Mouse (Mus musculus): Measurements from ENCODE around the gene Neu2. TPM values are rescaled to one million over a fixed set of nuclear protein-coding genes. Genes with fewer than 3 reads are reported as not detected.

Neu2 gene
- polyA plus RNA-seq, 1 experiment, result 10.1 TPM

DNA sequence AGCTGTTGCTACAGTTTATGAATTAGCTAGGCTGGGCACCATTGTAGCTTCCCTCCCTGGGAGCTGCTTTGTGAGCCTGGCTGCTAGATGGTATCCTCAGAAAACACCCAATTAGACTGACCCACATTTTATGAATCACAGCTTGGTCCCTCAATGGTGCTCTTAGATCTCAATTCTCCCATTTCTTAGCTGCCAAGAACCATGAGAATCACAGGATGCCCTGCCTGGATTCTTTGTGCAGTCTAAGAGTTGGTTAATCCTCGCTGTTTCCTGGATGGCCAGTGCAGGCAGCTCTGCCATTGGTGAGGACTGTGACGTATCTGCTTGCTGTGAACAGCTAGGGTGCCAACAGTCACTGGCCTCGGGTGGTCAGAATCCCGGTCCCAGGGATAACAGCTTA, 16.1 kb upstream of the Neu2 start:
- 68% methylated on average over 4 of the region's 4 CpGs for WGBS
- no peak for DNase-seq
- Histone ChIP-seq H3K4me3 (replicated peaks; ENCODE audit: extremely low read depth, low read depth, low read length) (no peak overlapping the region), H3K4me1 (ENCODE audit: control insufficient read depth, insufficient read depth, low read length) (no peaks in the 10 kb centered on the region)
- TF ChIP-seq CTCF (IDR thresholded peaks at IDR 0.05; ENCODE audit: insufficient read depth, low read length), result no peak
- TF ChIP-seq POLR2A (IDR thresholded peaks at IDR 0.05; ENCODE audit: borderline replicate concordance, extremely low read depth, low read depth, low read length), result no peak

DNA sequence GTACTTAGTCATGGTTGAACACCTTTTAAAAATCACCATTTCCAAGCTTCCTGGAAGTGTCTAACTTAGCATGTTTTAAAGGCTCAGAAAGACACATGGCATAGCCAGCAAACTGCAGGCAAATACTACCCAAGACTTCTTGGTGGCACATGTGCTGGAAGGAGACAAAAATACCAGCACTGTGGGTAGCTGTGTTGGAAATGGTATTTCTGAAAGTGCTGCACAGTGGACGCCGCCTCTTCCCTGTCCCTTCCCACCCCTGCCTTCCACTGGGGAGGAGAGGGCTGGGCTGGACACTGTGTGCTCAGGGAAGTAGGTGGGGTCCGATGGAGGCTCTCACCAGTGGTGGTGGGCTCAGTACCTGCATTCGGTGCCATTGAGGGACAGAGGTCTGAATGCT, 4.2 kb upstream of the Neu2 start:
- no peak overlapping the region for H3K4me3 ChIP-seq (replicated peaks; ENCODE audit: extremely low read depth, low read depth, low read length)
- WGBS, result 94% methylated on average over 4 of the region's 4 CpGs
- TF ChIP-seq POLR2A (IDR thresholded peaks at IDR 0.05; ENCODE audit: borderline replicate concordance, extremely low read depth, low read depth, low read length), result no peak
- TF ChIP-seq CTCF (IDR thresholded peaks at IDR 0.05; ENCODE audit: insufficient read depth, low read length), result no peak
- H3K4me1 ChIP-seq (ENCODE audit: control insufficient read depth, insufficient read depth, low read length), result no peaks in the 10 kb centered on the region; the same call in 1 of the 2 replicates
- no peak for DNase-seq

DNA sequence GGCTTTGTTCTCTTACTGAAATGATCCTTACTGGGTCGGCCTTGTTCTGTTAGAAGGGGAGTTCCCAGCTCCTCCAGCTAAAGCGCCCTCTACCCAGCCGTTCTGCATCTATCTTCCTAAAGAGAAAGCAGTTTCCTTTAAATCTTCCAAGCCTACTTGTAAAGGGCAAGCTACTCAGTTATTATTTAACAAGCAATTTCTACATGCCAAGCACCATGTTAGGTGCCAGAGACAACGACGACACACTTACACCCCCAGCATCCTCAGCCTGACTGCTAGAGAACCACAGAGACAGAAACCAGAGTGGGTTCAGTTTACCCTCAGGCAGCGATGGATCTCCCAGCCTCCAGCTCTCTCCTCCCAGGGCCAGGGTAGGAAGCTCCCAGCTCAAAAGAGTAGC, 1.8 kb upstream of the Neu2 start:
- Histone ChIP-seq H3K4me1 (ENCODE audit: control insufficient read depth, insufficient read depth, low read length) (no peaks in the 10 kb centered on the region; the same call in 1 of the 2 replicates), H3K4me3 (replicated peaks; ENCODE audit: extremely low read depth, low read depth, low read length) (no peak overlapping the region)
- WGBS, result 63% methylated on average over 6 of the region's 6 CpGs
- TF ChIP-seq CTCF (IDR thresholded peaks at IDR 0.05; ENCODE audit: insufficient read depth, low read length), result no peak
- TF ChIP-seq POLR2A (IDR thresholded peaks at IDR 0.05; ENCODE audit: borderline replicate concordance, extremely low read depth, low read depth, low read length), result no peak
- DNase-seq, result no peak

DNA sequence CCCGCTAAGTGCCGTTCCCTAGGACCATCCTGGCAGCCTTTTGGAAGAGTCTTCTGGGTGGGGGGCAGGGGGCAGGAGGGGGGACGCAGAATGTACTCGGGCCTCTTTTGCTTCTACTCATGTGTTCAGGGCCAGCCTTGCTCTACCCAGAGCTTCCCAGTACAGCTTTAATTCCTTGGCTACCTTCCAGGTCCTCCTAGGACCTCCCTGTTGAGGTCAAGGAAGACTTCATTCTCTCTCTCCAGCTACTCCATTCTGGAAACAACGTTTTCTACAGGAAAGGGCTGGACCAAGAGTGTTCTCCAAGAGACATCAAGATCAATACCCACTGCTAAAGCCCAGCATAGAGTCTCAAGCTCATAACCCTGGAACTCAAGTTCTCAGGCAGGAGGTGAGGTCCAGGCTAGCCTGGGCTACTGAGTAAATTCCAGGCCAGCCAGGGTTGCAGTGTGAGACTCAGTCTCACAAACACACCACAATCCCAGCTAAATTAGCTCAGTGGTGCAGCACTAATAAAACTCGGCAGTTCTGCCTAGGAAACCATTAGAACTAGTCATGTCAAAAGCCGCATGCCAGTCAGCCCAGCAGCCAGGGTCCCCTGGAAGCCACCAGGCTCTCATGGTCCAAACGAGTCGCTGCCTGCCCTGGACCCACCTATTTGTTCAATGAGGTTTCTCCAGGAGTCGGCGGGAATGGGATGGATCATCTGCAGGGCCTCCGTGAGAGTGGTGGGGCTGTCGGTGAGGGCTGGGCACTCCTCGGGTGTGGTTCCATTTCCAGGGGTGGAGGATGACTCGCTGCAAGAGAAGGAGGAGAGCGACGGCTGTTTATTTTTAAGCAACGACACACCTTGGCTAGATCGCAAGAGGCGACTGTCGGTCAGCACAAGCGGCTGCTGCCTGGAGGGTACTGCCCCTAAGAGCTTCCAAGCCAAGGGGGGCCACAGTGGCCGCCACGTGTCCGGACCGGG, 813 bp upstream of the Neu2 start:
- H3K4me1 ChIP-seq (ENCODE audit: control insufficient read depth, insufficient read depth, low read length), result no peaks in the 10 kb centered on the region; the same call in 1 of the 2 replicates
- H3K4me3 ChIP-seq (replicated peaks; ENCODE audit: extremely low read depth, low read depth, low read length), result no peak overlapping the region
- TF ChIP-seq POLR2A (IDR thresholded peaks at IDR 0.05; ENCODE audit: borderline replicate concordance, extremely low read depth, low read depth, low read length) (no peak), CTCF (IDR thresholded peaks at IDR 0.05; ENCODE audit: insufficient read depth, low read length) (no peak)
- 20% methylated on average over 26 of the region's 26 CpGs for WGBS
- DNase-seq, result no peak

DNA sequence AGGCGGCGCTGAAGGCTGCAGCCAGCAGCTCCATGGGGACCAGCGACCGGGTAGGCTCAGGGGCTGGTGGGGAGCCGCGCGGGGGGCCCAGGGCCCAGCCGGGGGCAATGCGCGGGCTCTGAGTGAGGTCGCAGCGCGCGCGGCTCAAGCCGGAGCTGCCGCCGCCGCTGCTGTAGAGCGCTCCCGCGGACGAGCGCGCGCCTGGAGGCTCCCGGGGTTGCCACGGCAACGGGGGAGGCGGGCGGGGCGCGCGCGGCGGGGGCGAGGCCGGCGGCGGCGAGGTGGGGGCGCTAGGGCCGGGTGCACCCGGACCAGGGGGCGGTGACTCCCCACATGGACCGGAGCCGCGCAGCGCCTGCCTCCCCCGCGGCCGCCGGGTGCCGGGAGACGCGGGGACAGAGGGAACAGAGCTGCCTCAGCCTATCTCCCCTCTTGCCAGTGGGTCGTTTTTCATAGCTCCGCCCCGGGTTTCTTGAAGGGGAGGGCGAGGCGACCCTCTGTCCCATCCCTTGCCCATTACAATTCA, 540 bp downstream of the Neu2 start:
- TF ChIP-seq CTCF (IDR thresholded peaks at IDR 0.05; ENCODE audit: insufficient read depth, low read length), result no peak
- TF ChIP-seq POLR2A (IDR thresholded peaks at IDR 0.05; ENCODE audit: borderline replicate concordance, extremely low read depth, low read depth, low read length), result no peak
- no peaks in the 10 kb centered on the region; the same call in 1 of the 2 replicates for H3K4me1 ChIP-seq (ENCODE audit: control insufficient read depth, insufficient read depth, low read length)
- under 1% methylated on average over 53 of the region's 61 CpGs for WGBS
- no peak for DNase-seq
- no peak overlapping the region for H3K4me3 ChIP-seq (replicated peaks; ENCODE audit: extremely low read depth, low read depth, low read length)

DNA sequence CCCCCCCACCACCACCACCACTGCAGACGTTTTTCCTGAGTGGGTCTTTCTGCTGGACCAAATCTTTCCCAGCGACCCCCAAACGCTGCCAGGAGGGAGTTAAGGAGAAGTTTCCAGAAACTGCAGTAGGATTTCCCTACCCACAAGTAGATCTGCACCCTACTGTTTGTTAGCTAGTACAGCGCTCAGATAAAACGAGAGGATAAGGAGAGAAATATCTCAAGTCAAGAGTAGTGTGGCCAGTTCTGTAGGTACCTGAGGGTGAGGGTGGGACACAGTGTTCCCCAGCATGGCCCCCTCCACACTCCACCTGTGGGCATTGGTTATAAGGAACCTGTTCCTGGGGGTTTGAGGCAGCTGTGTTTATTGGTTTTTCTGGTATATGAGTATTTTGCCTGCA, 1.2 kb downstream of the Neu2 start:
- WGBS, result 16% methylated on average over 5 of the region's 5 CpGs
- no peak for DNase-seq
- Histone ChIP-seq H3K4me3 (replicated peaks; ENCODE audit: extremely low read depth, low read depth, low read length) (no peak overlapping the region), H3K4me1 (ENCODE audit: control insufficient read depth, insufficient read depth, low read length) (no peaks in the 10 kb centered on the region; the same call in 1 of the 2 replicates)
- no peak for TF ChIP-seq POLR2A (IDR thresholded peaks at IDR 0.05; ENCODE audit: borderline replicate concordance, extremely low read depth, low read depth, low read length)

DNA sequence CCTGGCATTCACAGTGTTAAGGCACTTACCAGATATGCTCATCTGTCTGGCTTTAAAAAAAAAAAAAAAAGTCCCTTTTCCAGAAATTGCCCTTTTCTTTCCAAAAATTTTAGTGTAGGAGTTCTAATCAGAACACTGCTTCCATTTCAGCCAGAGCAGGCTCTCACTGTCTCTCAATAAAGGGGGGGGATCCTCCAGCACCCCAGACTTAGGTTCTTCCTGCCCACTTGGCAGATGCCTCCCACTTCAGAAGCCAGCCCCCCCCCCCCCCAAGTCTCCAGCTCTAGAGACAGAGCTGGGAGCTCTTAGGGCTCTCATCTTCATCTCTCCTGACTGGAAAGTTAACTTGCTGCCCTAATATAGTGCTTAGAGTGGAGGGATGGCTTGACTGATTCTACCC, 10.8 kb downstream of the Neu2 start:
- no peak for TF ChIP-seq CTCF (IDR thresholded peaks at IDR 0.05; ENCODE audit: insufficient read depth, low read length)
- TF ChIP-seq POLR2A (IDR thresholded peaks at IDR 0.05; ENCODE audit: borderline replicate concordance, extremely low read depth, low read depth, low read length), result no peak
- Histone ChIP-seq H3K4me1 (ENCODE audit: control insufficient read depth, insufficient read depth, low read length) (no peaks in the 10 kb centered on the region), H3K4me3 (replicated peaks; ENCODE audit: extremely low read depth, low read depth, low read length) (no peak overlapping the region)
- DNase-seq, result no peak

DNA sequence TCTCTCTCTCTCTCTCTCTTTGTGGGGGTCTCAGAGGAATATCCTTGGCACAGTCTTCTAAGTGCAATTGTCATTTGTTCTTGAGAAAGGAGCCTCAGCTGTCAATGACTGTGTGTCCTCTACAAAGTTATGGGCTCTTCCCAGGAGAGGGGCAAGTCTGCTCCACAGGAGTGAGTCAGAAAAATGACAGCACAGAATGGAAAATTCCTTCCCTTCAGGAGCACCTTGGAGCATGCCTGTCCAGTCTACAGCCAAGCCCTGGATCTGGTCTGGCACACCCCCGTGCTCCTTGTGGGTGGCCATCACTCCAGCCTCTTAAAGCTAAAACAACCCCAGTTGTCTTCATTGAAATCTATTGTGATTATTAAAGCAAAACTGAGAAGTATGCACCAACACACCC, 11.8 kb downstream of the Neu2 start:
- no peak for DNase-seq
- no peak overlapping the region for H3K4me3 ChIP-seq (replicated peaks; ENCODE audit: extremely low read depth, low read depth, low read length)
- 42% methylated on average over 1 of the region's 1 CpGs for WGBS

DNA sequence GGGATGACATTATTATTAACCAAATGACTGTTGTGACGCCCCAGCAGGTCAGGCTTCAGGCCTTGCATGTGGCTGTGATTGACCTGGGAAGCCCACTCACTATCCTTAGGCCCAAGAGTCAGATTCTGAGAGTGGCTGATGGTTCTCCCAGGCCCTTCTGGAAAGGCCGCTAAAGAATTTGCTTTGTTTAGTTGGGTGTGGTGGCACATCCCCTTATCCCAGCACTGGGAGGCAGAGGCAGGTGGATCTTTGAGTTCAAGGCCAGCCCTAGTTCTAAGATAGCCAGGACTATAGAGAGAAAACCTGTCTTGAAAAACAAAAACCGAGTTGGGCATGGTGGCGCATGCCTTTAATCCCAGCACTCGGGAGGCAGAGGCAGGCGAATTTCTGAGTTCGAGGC, 15.4 kb downstream of the Neu2 start:
- whole genome bisulfite sequencing, result 91% methylated on average over 7 of the region's 7 CpGs
- DNase-seq, result no peak
- Histone ChIP-seq H3K4me3 (replicated peaks; ENCODE audit: extremely low read depth, low read depth, low read length) (no peak overlapping the region), H3K4me1 (ENCODE audit: control insufficient read depth, insufficient read depth, low read length) (no peaks in the 10 kb centered on the region)
- TF ChIP-seq POLR2A (IDR thresholded peaks at IDR 0.05; ENCODE audit: borderline replicate concordance, extremely low read depth, low read depth, low read length) (no peak), CTCF (IDR thresholded peaks at IDR 0.05; ENCODE audit: insufficient read depth, low read length) (no peak)

More for the DNA sequence above, 11.8 kb downstream of the Neu2 start:
- TF ChIP-seq CTCF (IDR thresholded peaks at IDR 0.05; ENCODE audit: insufficient read depth, low read length) (no peak), POLR2A (IDR thresholded peaks at IDR 0.05; ENCODE audit: borderline replicate concordance, extremely low read depth, low read depth, low read length) (no peak)
- H3K4me1 ChIP-seq (ENCODE audit: control insufficient read depth, insufficient read depth, low read length), result no peaks in the 10 kb centered on the region

DNA sequence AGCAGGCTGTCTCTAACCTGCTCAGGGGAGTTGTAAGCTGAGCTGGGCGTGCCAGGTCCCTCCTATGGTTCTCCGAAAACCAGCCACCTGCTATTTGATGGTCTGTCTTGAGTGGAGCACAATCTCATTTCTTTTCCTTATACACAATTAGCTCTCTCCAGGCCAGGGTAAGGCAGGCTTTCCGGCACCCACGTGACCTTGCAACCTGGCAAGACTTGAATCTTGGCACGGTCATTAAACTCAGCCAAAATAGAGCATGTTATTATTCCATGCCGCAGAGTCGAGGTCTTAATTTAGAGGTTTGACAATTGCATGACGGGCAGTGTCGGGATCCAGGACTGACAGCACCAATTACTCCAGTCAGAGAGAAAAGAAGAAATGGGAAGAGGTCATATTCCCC, 17.5 kb downstream of the Neu2 start:
- no peak for DNase-seq
- 85% methylated on average over 9 of the region's 9 CpGs for WGBS
- H3K4me3 ChIP-seq (replicated peaks; ENCODE audit: extremely low read depth, low read depth, low read length), result no peak overlapping the region
- TF ChIP-seq CTCF (IDR thresholded peaks at IDR 0.05; ENCODE audit: insufficient read depth, low read length) (no peak), POLR2A (IDR thresholded peaks at IDR 0.05; ENCODE audit: borderline replicate concordance, extremely low read depth, low read depth, low read length) (no peak)
- H3K4me1 ChIP-seq (ENCODE audit: control insufficient read depth, insufficient read depth, low read length), result no peaks in the 10 kb centered on the region

All from lung, adult 2 months (tissue).